ENCODE assay signal across 28 mouse cellular contexts in the genomic region with DNA sequence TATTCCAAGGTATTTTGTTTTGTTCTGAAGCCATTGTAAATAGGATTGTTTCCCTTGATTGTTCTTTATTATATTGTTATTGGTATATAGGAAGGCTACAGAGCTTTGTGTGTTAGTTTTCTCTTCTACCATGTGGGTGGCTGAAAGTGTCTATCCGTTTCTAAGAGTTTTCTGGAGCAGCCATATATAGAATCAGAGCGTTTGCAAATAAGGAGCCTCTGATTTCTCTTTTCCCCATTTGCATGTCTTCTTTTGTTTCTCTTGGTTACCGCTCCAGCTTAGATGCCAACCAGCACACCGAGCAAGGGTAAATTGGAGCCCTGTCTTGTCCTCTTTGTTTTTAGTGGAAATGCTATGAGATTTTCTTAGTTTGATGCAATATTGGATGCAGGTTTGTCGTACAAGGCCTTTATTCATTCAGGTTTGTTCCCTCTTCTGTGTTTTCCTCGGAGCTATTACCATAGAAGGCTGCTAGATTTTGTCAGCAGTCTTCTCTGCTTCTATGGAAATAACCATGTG. TPM values are rescaled to one million over a fixed set of nuclear protein-coding genes. Genes with fewer than 3 reads are reported as not detected.
DNase-seq lines count a peak whose midpoint lies in the region; ATAC-seq and TF ChIP-seq lines count a peak whose summit lies in the region.
"Had no signal": no experiment of that assay in that cellular context is flagged by ENCODE, and none has a peak within 500 bp of the region (broad histone marks: within the 10 kb centered on the region; RNA-seq: fewer than 3 reads in every experiment).

No protein-coding gene starts in this region.

- peak overlapping the region; percentile 93 for H3K27ac ChIP-seq in cortical plate, adult 2 months (ENCODE audit: insufficient read depth, low read length)
- H3K27ac ChIP-seq: forebrain, embryonic 10.5 days; gastrocnemius, adult 2 months; hindbrain, embryonic 12.5 days; hindbrain, embryonic 15.5 days had no signal

- no peak for TF ChIP-seq CTCF in cortical plate, adult 2 months (IDR thresholded peaks at IDR 0.05; ENCODE audit: extremely low read depth, insufficient read depth, low read length)

- H3K4me3 ChIP-seq in cortical plate, adult 2 months (ENCODE audit: insufficient read depth, low read length) = no peak overlapping the region
- H3K4me3 ChIP-seq: forebrain, embryonic 10.5 days; gastrocnemius, adult 2 months; hindbrain, embryonic 12.5 days; hindbrain, embryonic 15.5 days had no signal

- peak; percentile 86 for ATAC-seq in frontal cortex, adult (ENCODE audit: low TSS enrichment)
- ATAC-seq: forebrain, embryonic 14.5 days; Patski had no signal

- DNase-seq in frontal cortex, postnatal 10 days (ENCODE audit: low spot score in 2 of 2) = no peak
- peak; percentile 11 for DNase-seq in right cerebral cortex, adult 18-20 months
- no peak for DNase-seq in right cerebral cortex, postnatal 10 days (ENCODE audit: low spot score in 2 of 2)
- DNase-seq in adrenal gland, postnatal 10 days = no peak
- DNase-seq: adrenal gland, postnatal 14 days; B cell, adult 2 months; cerebellum, adult 11-12 months; cerebellum, adult 8-10 months; cerebellum, postnatal 10 days; cerebellum, postnatal 36 days; gastrocnemius, adult 2 months; gastrocnemius, postnatal 14 days; heart, adult 11 months had no signal

- no peaks in the 10 kb centered on the region for H3K4me1 ChIP-seq in cortical plate, adult 2 months (ENCODE audit: control insufficient read depth, insufficient read depth, low read length)
- H3K4me1 ChIP-seq: forebrain, embryonic 10.5 days; hindbrain, embryonic 12.5 days; hindbrain, embryonic 15.5 days had no signal

- no peak for TF ChIP-seq POLR2A in cortical plate, adult 2 months (IDR thresholded peaks at IDR 0.05; ENCODE audit: extremely low read depth, insufficient read depth, low read length)

RNA-seq across cellular contexts. Expression of gene Tgm3, which starts 24.6 kb away (rescaled TPM):
- polyA plus RNA-seq in cortical plate, adult 2 months (2012; rRNA removed) = 3.1 and 3.3 TPM in 2 replicates
- under 1 TPM in 1 of 2 experiments, not detected in 1; 0.15 TPM for total RNA-seq in adrenal gland, postnatal 10 days (2021)
- total RNA-seq: CH12.LX; gastrocnemius, adult 2 months; heart, adult 8-10 months had no signal
- polyA plus RNA-seq: embryonic facial prominence, embryonic 11.5 days; forebrain, embryonic 10.5 days; forebrain, embryonic 14.5 days; G1E; heart, embryonic 11.5 days; heart, embryonic 14.5 days; heart, postnatal 0 days; hindbrain, embryonic 12.5 days; hindbrain, embryonic 15.5 days; intestine, embryonic 14.5 days had no signal
